Mouse (Mus musculus): Measurements from ENCODE around the gene Prlh. TPM values are rescaled to one million over a fixed set of nuclear protein-coding genes. Genes with fewer than 3 reads are reported as not detected.

Prlh gene
- polyA plus RNA-seq, 1 experiment: not detected

- TF ChIP-seq GATA1 (IDR thresholded peaks at IDR 0.05; ENCODE audit: low read length): no peak
Observed at GRCm38 (mm10) chr1:90936990-90937389, 15.9 kb upstream of the Prlh start.

GRCm38 (mm10) chr1:90939980-90940379, 12.9 kb upstream of the Prlh start:
- TF ChIP-seq GATA1 (IDR thresholded peaks at IDR 0.05; ENCODE audit: low read length): no peak

GRCm38 (mm10) chr1:90945171-90945570, 7.7 kb upstream of the Prlh start:
- no peak for TF ChIP-seq GATA1 (IDR thresholded peaks at IDR 0.05; ENCODE audit: low read length)

- no peak for TF ChIP-seq GATA1 (IDR thresholded peaks at IDR 0.05; ENCODE audit: low read length)
Observed at GRCm38 (mm10) chr1:90947252-90947651, 5.7 kb upstream of the Prlh start.

- no peak for TF ChIP-seq GATA1 (IDR thresholded peaks at IDR 0.05; ENCODE audit: low read length)
Observed at GRCm38 (mm10) chr1:90949309-90949708, 3.6 kb upstream of the Prlh start.

GRCm38 (mm10) chr1:90951670-90952069, 1.2 kb upstream of the Prlh start:
- no peak for TF ChIP-seq GATA1 (IDR thresholded peaks at IDR 0.05; ENCODE audit: low read length)

- TF ChIP-seq GATA1 (IDR thresholded peaks at IDR 0.05; ENCODE audit: low read length): no peak
Observed at GRCm38 (mm10) chr1:90953688-90954087, 780 bp downstream of the Prlh start.

GRCm38 (mm10) chr1:90956245-90957096, 3.6 kb downstream of the Prlh start:
- no peak for TF ChIP-seq GATA1 (IDR thresholded peaks at IDR 0.05; ENCODE audit: low read length)

GRCm38 (mm10) chr1:90962526-90962925, 9.6 kb downstream of the Prlh start:
- no peak for TF ChIP-seq GATA1 (IDR thresholded peaks at IDR 0.05; ENCODE audit: low read length)

- no peak for TF ChIP-seq GATA1 (IDR thresholded peaks at IDR 0.05; ENCODE audit: low read length)
Observed at GRCm38 (mm10) chr1:90962994-90963393, 10.1 kb downstream of the Prlh start.

- TF ChIP-seq GATA1 (IDR thresholded peaks at IDR 0.05; ENCODE audit: low read length): no peak
Observed at GRCm38 (mm10) chr1:90967583-90967982, 14.7 kb downstream of the Prlh start.

GRCm38 (mm10) chr1:90968649-90969048, 15.7 kb downstream of the Prlh start:
- TF ChIP-seq GATA1 (IDR thresholded peaks at IDR 0.05; ENCODE audit: low read length): no peak

GRCm38 (mm10) chr1:90969347-90969784, 16.5 kb downstream of the Prlh start, which contains the start of gene Rab17:
TSS of gene Rab17 (minus strand) at chr1:90969661.
- TF ChIP-seq GATA1 (IDR thresholded peaks at IDR 0.05; ENCODE audit: low read length): no peak

GRCm38 (mm10) chr1:90969881-90970390, 17.0 kb downstream of the Prlh start:
- TF ChIP-seq GATA1 (IDR thresholded peaks at IDR 0.05; ENCODE audit: low read length): no peak

- no peak for TF ChIP-seq GATA1 (IDR thresholded peaks at IDR 0.05; ENCODE audit: low read length)
Observed at GRCm38 (mm10) chr1:90972911-90973573, 20.1 kb downstream of the Prlh start.

GRCm38 (mm10) chr1:90973574-90973911, 20.6 kb downstream of the Prlh start:
- TF ChIP-seq GATA1 (IDR thresholded peaks at IDR 0.05; ENCODE audit: low read length): no peak
